Mouse (Mus musculus) c-Kit-positive CD71-positive TER-119-positive erythroid progenitor cells, embryonic 14.5 days (primary cell): Measurements from ENCODE around the gene Plekhm1.

Source experiments
- DNase-seq: peaks from one replicate; pipeline ENCODE4 v3.0.0-alpha.2; 2013; ENCODE audit warnings: low spot score

The Plekhm1 gene

DNA sequence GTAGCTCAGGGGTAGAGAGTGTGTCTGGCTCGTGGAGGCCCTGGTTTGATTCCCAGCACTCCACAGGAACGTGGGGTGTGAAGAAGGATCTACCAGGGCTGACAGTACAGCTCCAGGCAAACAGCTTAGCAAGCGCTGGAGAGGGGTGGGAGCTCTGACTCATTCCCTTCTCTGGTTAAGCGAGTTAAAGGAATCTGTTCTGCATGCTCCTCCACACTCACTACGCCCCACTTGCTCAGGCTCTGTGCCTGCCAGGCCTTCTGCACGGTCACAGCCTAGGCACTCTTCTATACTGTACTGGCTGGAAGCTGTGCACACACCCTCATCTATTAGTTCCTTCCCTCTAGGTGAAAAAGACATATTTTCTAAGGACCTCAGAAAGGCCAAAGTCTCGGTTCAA, 18.5 kb downstream of the Plekhm1 start:
- no peak for DNase-seq

DNA sequence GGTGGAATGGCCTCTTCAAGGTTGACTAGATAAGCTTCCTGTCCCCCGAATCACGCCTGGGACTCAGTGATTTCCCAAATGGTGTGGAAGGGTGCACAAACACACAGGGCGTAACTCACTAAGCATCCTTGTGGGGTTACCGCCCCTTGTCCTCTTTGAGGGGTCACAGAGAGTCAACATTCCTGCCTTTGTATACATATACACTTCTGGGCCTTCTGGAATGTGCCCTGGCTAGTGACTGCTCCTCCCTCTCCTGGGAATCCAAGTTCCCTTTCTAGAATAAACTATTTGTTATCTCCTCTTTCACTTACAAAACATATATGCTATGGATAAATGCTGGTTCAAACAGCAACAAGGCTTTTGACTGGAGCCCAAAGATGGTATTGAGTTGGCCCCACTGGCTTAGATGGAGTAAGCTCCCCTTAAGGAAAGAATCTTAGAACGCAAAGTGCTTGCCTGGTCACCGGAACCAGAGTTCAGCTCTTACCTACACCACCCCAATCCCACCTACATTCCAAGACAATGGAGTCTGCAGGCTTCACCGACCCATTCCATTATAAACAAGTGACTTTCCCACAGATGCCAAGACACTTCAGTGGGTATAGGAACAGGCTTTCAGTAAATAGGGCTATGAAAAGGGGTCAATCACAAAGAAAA, 24.5 kb downstream of the Plekhm1 start:
- no peak for DNase-seq

DNA sequence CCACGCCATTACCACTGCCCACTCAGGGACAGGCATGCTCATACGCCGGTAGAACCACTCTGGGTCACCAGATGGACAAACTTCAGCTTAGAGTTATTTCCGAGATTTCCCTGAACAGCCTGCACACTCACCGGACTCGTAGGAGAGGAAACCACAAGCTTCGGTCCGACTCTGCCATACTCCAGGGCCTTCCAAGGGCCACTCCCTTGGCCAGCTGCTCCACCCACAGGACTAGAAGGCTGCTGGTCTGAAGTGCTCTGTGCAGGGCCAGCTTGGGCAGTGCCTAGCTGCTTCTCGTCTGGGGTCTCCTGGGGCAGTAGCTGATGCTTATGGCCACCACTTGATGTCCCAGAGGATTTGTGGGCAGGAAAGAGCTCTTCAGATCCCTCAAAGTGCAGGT, 25.7 kb downstream of the Plekhm1 start:
- DNase-seq: no peak

DNA sequence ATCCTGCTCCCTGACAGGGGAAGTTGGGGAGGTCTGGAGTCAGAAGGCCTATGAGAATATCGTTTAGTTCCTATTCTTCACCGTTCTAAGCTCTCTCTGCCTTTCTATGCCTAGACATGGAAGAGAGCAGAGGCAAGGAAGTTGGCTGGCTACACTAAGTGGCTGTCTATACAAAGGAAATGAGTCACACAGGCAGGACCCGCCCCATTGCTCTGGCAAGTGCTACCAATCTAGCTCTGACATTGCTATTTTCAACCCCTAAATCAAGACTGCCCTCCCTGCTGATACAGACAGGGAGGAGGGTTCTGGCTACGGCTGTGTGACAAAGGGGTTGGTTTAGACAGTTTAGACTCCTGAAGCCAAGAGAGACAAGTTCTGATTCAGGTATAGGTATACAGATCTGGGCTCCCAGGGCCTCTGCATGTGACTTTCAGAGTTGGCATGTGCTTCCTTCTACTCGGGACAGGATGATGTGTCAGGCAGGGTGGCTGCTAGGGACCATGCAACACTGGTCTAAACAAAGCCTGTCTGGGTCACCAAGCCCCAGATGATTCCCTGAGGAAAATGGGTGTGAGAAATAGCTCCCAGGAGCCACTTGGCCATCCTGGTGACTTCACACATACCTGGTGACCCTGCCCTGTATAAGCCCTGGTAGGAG, 30.4 kb downstream of the Plekhm1 start:
- DNase-seq: no peak

DNA sequence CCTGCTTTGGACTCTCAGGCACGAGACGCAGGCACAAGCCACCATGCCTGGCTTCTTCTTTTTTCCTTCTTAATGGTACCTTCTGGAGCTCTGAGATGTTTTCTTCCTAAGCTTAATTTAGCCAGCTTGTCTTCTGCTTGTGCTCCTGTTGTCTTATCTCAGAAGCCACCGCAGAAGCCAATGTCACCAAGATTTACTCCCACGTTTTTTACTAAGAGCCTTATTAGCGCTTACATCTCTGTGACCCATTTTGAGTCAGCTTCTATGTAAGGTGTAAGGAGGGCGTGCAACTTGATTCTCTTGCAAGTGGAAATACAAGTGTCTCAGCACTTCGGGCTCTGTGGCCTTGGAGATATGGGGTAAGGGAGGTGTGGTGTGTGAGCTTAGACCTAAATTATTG, 31.0 kb downstream of the Plekhm1 start:
- no peak for DNase-seq

DNA sequence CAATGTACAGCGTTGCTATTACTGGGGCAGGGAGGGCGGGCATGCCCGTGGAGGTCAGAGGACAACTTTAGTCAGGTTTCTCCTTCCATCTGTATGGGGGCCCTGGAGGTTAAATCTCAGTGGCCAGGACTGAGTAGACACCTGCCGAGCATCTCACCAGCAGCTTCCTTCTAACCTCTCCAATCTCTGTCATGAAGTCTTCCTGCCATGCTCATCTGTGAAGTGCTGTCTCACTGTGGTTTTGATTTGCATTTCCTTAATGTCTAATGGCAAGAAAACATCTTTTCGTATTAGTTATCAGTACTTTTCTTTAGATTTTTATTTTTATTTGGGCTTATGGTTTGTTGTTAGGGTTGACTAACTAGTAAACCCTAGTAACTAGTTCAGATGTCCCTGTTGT, 32.0 kb downstream of the Plekhm1 start:
- no peak for DNase-seq

DNA sequence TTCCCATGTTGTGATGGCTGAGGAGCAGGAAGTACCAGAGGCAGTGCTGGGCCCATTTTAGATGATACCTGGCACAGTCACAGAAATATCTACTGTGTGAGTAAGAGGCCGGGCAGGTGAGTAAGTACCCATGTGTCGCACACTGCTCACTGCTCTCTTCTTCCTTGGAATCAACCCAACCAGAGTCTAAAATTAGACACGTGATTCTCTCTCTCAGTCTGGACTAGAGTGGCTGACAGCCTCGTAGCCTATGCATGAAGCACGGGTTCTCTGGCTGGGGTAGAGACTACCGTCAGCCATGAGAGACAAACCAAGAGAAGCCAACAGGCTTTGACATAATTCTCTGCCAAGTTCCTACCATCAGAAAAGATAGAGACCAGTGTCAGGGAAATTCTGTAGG, 34.1 kb downstream of the Plekhm1 start:
- no peak for DNase-seq

DNA sequence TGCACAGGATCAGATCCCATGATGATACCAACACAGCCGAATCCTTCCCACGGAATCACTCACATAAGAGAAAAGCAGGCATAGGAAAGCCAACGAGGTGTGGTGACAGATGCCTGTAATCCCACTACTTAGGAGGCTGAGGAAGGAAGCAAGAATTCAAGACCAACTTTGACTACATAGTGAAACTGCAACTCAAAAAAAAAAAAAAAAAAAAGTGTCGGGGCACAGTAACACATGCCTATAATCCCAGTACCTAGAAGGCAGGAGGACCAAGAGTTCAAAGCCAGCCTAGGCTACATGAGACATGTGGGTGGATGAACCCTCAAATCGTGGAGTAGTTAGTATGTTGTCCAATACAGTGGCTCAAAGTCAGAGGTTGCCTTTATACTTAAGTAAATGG, 36.7 kb downstream of the Plekhm1 start:
- DNase-seq: no peak

DNA sequence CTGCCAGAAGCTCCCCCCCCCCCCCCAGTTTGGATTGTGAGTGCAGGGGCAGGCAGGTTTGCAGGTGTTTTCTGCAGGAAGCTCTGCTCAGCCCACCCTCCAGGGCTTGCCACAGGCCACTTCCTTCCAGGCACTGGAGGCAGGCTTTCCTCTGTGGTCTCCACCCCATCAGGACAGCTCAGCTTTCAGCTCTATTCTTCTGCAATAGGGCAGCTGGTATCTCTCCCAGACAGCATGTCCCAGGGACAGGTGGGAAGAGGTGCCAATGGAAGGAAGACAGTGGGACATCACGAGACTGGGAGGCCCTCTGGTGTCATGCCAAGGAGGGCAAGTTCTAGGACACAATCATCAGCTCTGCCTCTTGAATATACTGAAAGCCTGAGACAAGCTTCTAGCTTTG, 37.2 kb downstream of the Plekhm1 start:
- DNase-seq: no peak

DNA sequence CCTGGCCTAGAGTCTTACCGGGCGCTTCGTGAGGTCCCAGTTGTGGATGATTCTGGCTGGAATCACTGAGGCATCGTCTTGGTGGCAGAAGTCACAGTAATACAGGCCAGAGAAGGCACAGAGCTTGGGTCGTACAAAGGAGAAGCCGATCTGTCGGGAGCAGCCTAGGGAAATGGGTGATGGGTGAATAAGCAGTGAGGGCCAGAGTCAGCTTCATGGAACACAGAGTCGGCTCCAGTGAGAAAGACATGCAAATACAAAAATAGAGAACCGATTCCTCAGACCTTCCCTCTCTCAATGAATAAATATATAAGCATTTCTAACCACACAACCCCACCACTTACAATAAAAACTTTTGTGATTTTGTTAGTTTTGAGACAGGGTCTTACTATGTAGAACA, 38.6 kb downstream of the Plekhm1 start:
- no peak for DNase-seq

DNA sequence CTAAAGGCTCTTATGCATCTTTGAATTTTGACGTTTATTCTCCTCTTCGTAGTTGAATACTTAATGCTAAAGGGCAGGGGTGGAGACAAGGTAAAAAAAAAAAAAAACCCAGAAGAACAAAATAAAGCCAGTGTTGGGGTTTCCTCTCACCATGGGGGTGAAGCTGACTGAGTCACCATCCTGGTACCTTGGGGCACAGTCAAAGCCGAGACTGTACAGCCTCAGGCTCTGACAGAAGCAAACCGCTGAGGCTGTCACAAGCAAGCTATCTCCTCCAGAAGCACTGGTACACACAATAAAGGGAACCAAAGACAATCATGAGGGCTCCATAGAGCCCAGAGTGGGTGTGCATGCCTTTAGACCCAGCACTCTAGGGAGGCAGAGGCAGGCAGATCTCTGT, 39.9 kb downstream of the Plekhm1 start:
- no peak for DNase-seq

DNA sequence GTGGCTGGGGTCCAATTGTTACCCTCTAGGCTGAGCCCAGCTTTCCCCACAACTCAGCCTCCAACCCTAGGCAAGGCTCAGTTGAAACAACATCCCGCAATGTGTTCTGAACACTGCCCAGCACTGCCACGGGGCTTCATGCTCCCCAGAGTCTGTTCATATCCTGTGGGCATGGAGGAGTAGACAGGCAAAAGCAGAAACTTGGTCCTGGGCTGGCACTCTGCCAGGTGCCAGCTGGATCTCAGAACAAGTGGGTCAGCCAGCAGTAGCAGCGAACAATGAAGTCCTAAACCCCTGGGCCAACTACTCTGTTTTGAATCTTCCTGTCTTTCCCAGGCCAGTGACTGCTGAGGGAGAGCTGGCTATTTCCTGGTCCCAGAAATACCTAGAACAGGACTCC, 40.4 kb downstream of the Plekhm1 start:
- DNase-seq: no peak

DNA sequence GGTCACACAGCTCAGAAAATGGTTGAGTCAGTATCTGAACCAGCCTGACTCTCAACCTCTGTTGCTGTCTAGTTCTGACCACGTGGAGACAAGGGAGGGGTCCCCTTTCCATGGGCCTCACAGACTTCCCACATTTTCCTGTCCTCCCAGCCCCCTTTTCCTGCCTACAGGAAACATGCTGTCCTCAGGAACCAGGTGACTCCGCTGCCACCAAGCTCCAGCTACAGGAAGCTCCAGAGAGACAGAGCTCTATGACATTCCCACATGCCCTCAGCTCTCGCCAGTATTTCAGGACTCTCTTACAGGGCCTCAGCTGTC, 41.3 kb downstream of the Plekhm1 start:
- DNase-seq: no peak

DNA sequence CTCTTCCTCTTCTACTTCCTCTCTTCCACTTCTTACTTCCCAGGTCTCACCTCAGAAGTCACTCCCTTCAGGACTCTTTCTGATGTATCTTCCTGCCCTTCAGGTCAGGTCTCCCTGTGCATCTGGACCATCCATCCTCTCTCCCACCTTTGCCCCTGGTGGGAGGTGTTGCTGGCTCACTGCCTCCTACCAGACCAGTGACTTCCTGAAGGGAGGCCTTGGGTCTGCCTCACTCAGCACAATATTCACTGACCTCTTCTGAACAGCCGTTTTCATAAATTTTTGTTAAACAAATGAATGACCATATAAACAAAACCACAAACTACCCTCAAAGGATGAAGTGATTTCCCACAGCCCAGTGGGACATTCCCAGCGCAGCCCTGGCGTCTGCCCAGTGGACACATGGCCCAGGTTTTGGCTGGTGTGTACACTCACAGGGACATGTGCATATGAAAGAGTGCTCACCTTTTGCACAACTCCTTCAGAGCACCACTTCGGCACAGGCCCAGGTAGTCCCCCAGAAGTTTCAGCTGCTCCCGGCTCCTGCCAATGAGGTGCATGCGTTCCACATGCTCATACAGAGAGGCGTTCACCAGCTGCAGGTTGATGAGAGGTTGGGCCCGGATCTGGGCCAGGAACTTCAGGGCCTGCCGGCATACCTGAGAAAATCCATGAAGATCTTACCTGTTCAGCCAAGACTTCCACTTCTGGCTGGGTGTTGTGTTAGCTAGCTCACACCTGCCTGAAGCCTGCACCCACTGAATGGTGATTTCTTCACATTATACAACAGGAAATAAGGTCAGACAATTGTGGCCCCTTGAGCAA, 41.9 kb downstream of the Plekhm1 start:
- no peak for DNase-seq

DNA sequence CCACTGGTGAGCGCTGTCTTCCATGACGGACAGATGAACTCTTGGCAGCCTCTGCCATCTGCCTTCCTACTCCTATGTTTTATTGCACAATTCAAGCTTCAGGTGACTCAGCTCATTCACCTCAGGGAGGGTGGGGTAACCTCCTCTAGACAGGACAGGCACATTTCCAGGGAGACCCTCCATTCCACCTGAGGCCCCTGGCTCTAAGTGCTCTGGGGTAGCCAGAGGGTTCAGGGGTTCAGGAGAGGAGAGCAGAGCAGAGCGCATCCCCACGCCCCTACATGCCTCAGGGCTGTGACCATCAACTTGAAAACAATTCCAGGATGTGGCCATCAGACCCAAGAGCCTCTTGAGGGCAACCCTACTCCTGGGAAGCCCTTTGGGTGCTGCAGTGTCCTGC, 47.0 kb downstream of the Plekhm1 start:
- DNase-seq: no peak

DNA sequence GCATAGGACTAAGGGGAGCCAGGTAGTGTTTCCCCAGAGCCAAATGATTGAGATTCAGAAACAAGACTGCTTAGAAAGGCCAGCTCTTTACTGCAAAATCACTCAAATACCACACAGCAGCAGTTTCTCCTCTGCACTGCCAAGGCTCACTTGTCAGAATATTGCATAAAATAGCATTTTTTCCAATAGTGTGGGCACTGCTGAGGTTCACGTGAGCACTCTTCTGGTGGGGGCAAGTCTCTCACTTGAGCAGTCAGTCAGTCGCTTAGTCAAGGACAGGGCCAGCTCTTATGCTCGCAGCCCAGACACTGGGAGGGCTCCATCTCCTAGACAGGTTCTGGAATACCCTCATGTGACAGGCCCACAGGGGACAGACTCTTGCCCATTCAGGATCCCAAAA, 47.5 kb downstream of the Plekhm1 start:
- no peak for DNase-seq

DNA sequence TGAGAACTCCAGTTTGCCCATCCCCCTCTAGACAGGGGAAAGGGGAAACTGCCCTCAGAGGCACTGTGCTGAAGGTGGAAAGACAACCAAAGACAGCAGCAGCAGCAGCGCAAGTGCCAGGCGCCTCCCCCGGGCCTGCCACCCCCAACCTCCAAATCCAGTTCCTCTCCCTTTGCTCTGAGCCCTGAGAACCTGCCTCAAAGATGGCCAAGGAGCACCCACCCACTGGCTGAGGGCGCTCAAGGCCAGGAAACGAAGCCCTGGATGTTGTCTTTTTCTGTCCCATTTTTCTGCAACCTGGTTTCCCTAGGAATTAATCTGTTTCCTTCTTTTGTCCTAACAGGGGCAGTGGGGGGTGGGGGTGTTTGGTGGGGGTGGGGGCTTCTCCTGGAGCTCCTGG, 48.2 kb downstream of the Plekhm1 start:
- DNase-seq: no peak

DNA sequence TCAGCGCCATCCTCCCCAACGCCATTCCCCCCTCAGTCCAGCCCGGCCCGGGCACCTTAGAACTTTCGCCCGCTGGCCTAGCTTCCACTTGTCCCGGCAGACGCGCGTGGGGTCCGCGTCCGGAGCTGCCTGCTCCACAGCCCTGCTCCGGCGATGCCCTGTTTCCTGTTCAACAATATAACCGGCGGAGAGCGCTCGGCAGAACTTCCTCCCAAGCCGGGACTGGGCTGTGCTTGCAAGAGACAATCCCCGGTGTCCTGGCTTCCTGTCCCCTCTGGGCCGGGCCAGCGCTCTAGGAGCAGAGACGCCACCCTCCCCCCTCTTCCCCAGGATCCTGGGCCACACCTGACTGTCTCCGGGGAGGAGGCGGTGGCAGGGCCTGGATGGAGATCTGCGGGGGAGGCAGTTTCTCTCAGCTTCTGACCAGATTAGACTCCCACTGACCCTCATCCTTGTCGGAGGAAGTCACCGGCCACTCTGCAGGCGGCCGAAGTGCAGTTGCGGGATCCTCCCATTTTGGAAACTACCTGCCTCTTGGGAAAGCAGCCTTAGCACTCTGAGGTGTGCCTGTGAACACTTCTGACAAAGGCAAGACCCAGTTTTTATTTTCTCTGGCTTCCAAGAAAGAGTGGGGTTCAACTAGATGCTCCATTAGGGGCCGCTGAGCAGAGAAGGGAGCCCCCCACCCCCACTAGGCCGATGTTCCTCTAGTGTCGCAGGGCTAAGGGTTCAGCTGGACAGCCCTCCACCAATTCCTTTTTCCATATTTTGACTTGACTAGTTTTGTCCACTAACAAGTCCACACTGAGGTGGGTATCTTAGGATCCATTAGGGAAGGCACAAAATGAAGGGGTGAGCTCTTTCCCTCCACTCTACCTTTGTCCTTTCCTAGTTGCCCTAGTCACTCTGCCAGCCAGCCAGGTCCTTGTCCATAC, 49.0 kb downstream of the Plekhm1 start, which contains the start of gene Arhgap27:
Gene Arhgap27 (minus strand): TSS at position 479 of the 935 bp plus-strand sequence.
- no peak for DNase-seq

DNA sequence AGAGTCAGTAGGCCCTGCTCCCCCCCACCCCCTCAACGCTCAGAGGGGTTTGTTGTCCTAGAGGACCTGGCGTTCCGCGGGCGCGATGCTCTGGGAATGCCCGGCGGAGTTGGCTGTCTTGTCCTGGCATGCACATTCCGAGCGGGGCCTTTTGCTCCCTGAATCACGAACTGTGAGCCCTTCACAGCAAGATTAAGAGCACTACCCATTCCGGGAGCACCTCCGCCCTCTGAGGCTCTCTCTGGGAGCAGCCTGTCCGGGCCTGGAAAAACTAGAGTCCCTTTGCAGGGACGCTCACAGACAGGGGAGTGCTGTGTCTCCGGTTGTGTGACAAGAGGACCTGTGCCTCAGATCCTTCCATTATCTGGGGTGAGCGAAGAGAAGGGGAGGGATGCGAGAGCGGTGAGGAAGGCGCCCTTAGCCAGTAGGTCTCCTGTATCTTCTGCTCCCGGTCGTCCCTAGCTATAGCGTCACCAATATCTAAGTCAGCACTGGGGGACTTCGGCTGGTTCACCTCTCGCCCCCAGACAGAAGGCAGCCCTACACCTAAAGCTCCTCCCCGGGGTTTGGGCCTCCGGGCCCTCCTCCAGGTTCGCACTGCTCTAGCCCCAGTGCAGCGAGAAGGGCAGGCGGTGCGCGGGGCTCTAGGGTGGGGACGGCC, 49.8 kb downstream of the Plekhm1 start:
- DNase-seq: no peak

DNA sequence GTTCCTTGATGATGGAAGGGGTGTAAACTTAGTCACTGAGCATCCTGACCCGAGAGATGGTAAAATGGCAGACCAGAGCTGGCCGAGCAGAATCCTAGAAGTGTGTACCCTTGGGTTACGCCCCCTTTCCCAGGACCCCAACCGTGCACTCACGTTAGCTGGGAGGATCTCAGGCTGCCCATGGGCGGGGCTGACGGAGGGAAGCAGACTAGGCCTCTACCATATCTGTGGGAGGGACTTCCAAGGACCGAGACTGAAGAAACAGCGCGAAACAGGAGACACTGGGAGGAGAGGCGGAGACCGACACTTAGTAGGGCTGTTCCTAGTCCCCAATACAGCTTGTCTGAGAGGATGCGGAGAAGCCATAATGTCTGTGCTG, 50.4 kb downstream of the Plekhm1 start:
- DNase-seq: no peak

DNA sequence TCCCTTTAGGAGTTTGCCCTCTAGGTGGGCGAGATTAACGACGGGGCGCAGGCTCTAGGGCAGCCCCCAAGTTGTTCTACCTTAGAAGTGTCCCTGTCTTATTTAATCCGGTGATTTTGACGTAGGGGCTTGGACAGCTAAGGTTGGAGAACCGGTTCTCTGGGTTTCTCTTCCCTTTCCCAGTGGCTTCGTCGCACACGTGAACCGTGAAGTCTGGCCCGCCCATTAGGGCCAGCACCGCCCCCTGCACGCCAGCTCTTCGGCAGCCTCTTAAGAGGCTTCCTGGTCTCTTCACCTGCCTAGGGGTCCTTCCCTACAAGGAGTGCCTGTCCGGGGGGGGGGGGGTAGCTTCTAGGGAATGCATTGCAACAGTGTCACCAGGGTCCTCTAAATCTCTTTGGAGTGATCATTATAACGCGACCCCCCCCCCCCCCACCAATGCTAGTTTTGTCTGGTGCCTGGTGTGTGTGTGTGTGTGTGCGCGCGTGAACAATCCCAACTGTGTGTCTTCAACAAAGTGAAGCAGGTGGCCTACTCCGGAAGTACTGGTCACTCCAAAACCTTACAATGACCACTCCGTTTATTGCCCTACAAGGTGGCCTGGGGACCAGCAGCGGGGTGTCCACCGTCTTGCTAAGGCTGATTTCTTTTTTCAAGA, 51.0 kb downstream of the Plekhm1 start:
- no peak for DNase-seq
